30 mouse cellular contexts compared by ENCODE assay signal in genomic region chr5:73274941-73275340, GRCm38 (mm10).
"Had no signal": no experiment of that assay in that cellular context is flagged by ENCODE, and none has a peak within 500 bp of the region (broad histone marks: within the 10 kb centered on the region; RNA-seq: fewer than 3 reads in every experiment).

No protein-coding gene starts in this region.

- H3K27ac ChIP-seq: limb, embryonic 10.5 days; limb, embryonic 12.5 days; limb, embryonic 13.5 days; limb, embryonic 15.5 days; liver, embryonic 12.5 days; liver, embryonic 13.5 days; liver, embryonic 14.5 days; liver, embryonic 15.5 days; lung, embryonic 15.5 days; macrophage; midbrain, embryonic 10.5 days; midbrain, embryonic 12.5 days; midbrain, embryonic 13.5 days; midbrain, embryonic 15.5 days; neural tube, embryonic 12.5 days had no signal

- ATAC-seq: liver, embryonic 12.5 days; liver, postnatal 0 days; lung, postnatal 0 days; midbrain, embryonic 13.5 days; midbrain, embryonic 15.5 days had no signal

- H3K4me1 ChIP-seq: liver, embryonic 12.5 days had no signal

- DNase-seq: left cerebral cortex, postnatal 4 days; liver; liver, embryonic 13.5 days; liver, postnatal 0 days; lung, adult 18-20 months; lung, adult 2 months; lung, embryonic 14.5 days; lung, postnatal 10 days; lung, postnatal 14 days; lung, postnatal 36 days; lung, postnatal 4 days; midbrain, embryonic 14.5 days had no signal

- H3K9me3 ChIP-seq: limb, embryonic 10.5 days; limb, embryonic 12.5 days; limb, embryonic 13.5 days; limb, embryonic 15.5 days; liver, embryonic 12.5 days; liver, embryonic 13.5 days; liver, embryonic 15.5 days; lung, embryonic 15.5 days; midbrain, embryonic 10.5 days; midbrain, embryonic 12.5 days; midbrain, embryonic 13.5 days; midbrain, embryonic 15.5 days; neural tube, embryonic 12.5 days had no signal

- H3K4me3 ChIP-seq: limb, embryonic 10.5 days; limb, embryonic 12.5 days; limb, embryonic 13.5 days; limb, embryonic 15.5 days; liver, embryonic 12.5 days; liver, embryonic 13.5 days; liver, embryonic 15.5 days; lung, embryonic 15.5 days; megakaryocyte, embryonic 14.5 days; midbrain, embryonic 10.5 days; midbrain, embryonic 12.5 days; midbrain, embryonic 13.5 days; midbrain, embryonic 15.5 days; myocyte; neural tube, embryonic 12.5 days had no signal

- H3K9ac ChIP-seq: limb, embryonic 12.5 days; limb, embryonic 13.5 days; limb, embryonic 15.5 days; liver, embryonic 12.5 days; liver, embryonic 13.5 days; liver, embryonic 14.5 days; liver, embryonic 15.5 days; liver, postnatal 0 days; lung, embryonic 14.5 days; lung, embryonic 15.5 days; midbrain, embryonic 12.5 days; midbrain, embryonic 13.5 days; midbrain, embryonic 15.5 days; neural tube, embryonic 12.5 days had no signal

- H3K36me3 ChIP-seq: limb, embryonic 10.5 days; limb, embryonic 12.5 days; limb, embryonic 13.5 days; limb, embryonic 15.5 days; liver, embryonic 12.5 days; liver, embryonic 13.5 days; liver, embryonic 15.5 days; lung, embryonic 15.5 days; midbrain, embryonic 10.5 days; midbrain, embryonic 12.5 days; midbrain, embryonic 13.5 days; midbrain, embryonic 15.5 days; neural tube, embryonic 12.5 days had no signal

- H3K27me3 ChIP-seq: limb, embryonic 12.5 days; limb, embryonic 13.5 days; limb, embryonic 15.5 days; lung, embryonic 15.5 days; midbrain, embryonic 12.5 days; midbrain, embryonic 13.5 days; midbrain, embryonic 15.5 days; neural tube, embryonic 12.5 days had no signal

- H3K4me2 ChIP-seq: limb, embryonic 12.5 days; limb, embryonic 13.5 days; limb, embryonic 15.5 days; liver, embryonic 11.5 days; liver, embryonic 12.5 days; liver, embryonic 13.5 days; liver, embryonic 15.5 days; lung, embryonic 14.5 days; lung, embryonic 15.5 days; midbrain, embryonic 12.5 days; midbrain, embryonic 13.5 days; midbrain, embryonic 15.5 days; neural tube, embryonic 12.5 days had no signal
